8 mouse cellular contexts compared by ENCODE assay signal in the genomic region with DNA sequence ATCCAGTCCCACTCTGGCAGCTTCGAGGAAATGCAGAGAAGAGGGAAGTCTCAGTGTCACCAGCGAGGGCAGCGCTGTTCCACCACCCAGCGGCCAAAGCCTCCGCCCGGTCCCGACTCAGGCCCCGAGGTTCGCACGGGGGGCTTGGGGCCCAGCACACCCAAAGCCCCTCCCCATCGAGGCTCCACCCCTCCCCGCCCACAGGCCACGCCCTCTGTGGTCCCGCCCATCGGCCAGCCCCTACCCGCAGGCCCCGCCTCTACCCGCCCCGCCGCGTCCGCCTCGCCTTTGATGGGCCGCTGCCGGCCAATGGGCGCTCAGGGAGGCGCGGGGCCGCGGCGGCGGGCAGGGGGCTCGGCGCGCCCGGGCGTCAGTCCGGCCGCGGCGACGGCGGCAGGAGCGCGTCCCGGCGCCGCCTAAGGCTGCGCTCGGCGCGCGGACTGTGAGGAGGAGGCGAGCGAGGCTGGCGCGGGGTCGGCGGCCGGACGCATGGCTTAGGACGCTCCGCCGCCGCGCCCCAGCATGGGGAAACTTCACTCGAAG. TPM values are rescaled to one million over a fixed set of nuclear protein-coding genes. Genes with fewer than 3 reads are reported as not detected.
DNase-seq lines count a peak whose midpoint lies in the region; ATAC-seq and TF ChIP-seq lines count a peak whose summit lies in the region.

A gene (plus strand): TSS at position 370 of the 543 bp plus-strand sequence.

- H3K36me3 ChIP-seq in hindbrain, embryonic 13.5 days: no peaks in the 10 kb centered on the region

- peak within 1 kb of the TSS; percentile 69 for H3K27ac ChIP-seq in hindbrain, embryonic 13.5 days

- peaks cover 58% of the 10 kb centered on the region for H3K4me1 ChIP-seq in hindbrain, embryonic 13.5 days (replicated peaks)

- WGBS in hindbrain, embryonic 13.5 days: 0% methylated on average over 47 of the region's 67 CpGs

- no peaks in the 10 kb centered on the region for H3K9me3 ChIP-seq in hindbrain, embryonic 13.5 days

- no peak for DNase-seq in Patski (ENCODE audit: low read depth, low spot score)
- peak; percentile 99 for DNase-seq in cerebellum, postnatal 10 days
- DNase-seq in frontal cortex, postnatal 36 days (ENCODE audit: low spot score in 2 of 2): peak; percentile 72 to 74
- peak; percentile 46 for DNase-seq in left cerebral cortex, adult 11 months (ENCODE audit: low spot score)
- peak; percentile 86 for DNase-seq in lung, postnatal 25 days (ENCODE audit: low spot score)
- DNase-seq in retina, postnatal 7 days (ENCODE audit: low read depth, low spot score): peak; percentile 78
- DNase-seq in urinary bladder, adult 2 months (ENCODE audit: low spot score): peak; percentile 67

- H3K4me3 ChIP-seq in hindbrain, embryonic 13.5 days: peak within 1 kb of the TSS; percentile 81

- peaks cover 15% of the 10 kb centered on the region for H3K27me3 ChIP-seq in Patski
- peaks cover 17% of the 10 kb centered on the region for H3K27me3 ChIP-seq in hindbrain, embryonic 13.5 days

- peak within 1 kb of the TSS; percentile 98 for H3K4me2 ChIP-seq in hindbrain, embryonic 13.5 days

- ATAC-seq in Patski: peak; percentile 52
- ATAC-seq in hindbrain, embryonic 13.5 days (ENCODE audit: low FRiP score): peak; percentile 87

- CTCF ChIA-PET in Patski (lab: Charles Lee): no interaction called here

- in situ Hi-C loops in Patski (cut with MboI; ENCODE audit: low pct_unique_long_range_greater_than_20kb): no loop called here

- POLR2A ChIA-PET in Patski (lab: Charles Lee): interaction anchor here (0.7 kb wide), 1 partner anchor 12 kb away, joined by 4 read pairs; no protein-coding TSS in a partner anchor

- TF ChIP-seq CTCF in Patski (IDR thresholded peaks at IDR 0.05): no peak

- peak within 1 kb of the TSS; percentile 94 for H3K9ac ChIP-seq in hindbrain, embryonic 13.5 days

RNA-seq across cellular contexts. Expression of the gene that starts here (rescaled TPM):
- polyA plus RNA-seq in Patski (2021): 0.04 TPM
- 53.8 and 76.0 TPM in 2 replicates for polyA plus RNA-seq in hindbrain, embryonic 13.5 days (2015; fragmentation: Nextera tagmentation; extraction: Ambion mirVana)
- 65.2 and 90.3 TPM in 2 replicates for polyA plus RNA-seq in urinary bladder, adult 2 months (2012; rRNA removed)

Comparison
In these comparisons a context has a peak if more than half of its experiments do, and no peak if none do; other contexts are left out.
1. RNA of the gene that starts here (polyA plus RNA-seq): 53.8 to 76.0 TPM in hindbrain, embryonic 13.5 days and 65.2 to 90.3 TPM in urinary bladder, adult 2 months; 0.04 TPM in Patski (single experiment); every median in the first group is over 10 times any median in the second.
2. Peak in ATAC-seq in Patski; RNA of the gene not detected or under 1 TPM.